Mouse (Mus musculus) G1E-ER4 (cell line): ENCODE results near the gene Podnl1. TPM values are rescaled to one million over a fixed set of nuclear protein-coding genes. Genes with fewer than 3 reads are reported as not detected.

ENCODE experiments used
- GATA1 ChIP-seq: IDR thresholded peaks from one replicate; pipeline ENCODE4 v1.8.0; 2012; ENCODE audit warnings: low read length, inconsistent platforms
- polyA plus RNA-seq: library from polyadenylated mRNA; stranded (reverse); fragments of >175 nt; gene quantifications from 2 replicates; pipeline ENCODE4 v1.2.3, GENCODE M21; 2012

The Podnl1 gene
- polyA plus RNA-seq, 1 experiment = 0.03 TPM

DNA sequence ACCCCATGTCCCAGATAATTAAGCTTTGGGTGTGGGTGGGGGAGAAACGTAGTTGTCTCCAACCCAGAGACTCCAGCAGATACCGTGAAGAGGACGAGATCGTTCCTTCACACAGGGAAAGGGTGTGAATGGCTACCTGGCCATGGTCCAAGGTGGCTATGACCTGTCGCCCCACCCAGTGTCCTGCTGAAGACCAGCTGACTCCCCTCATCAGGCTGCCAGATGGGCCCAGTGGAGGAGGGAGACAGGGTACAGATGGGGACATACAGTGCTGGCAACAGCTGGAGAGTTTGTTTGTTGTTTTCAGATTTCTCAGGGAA is 22.7 kb downstream of the Podnl1 start:
- no peak for TF ChIP-seq GATA1

DNA sequence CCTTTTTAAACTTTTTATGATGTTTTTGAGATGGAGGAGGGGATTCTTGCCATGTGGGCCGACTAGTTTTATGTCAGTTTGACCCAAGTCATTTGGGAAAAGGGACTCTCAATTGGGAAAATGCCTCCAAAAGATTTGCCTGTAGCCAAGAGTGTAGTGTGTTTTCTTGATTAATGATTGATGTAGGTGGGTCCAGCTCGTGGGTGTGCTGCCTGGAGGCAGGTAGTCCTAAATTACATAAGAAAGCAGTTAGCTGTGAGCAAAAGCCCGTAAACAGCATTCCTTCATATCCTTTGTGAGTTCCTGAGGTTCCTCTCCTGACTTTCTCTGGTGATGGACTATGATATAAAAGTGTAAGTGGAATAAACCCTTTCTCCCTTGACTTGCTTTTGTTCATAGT is 23.4 kb downstream of the Podnl1 start:
- no peak for TF ChIP-seq GATA1

DNA sequence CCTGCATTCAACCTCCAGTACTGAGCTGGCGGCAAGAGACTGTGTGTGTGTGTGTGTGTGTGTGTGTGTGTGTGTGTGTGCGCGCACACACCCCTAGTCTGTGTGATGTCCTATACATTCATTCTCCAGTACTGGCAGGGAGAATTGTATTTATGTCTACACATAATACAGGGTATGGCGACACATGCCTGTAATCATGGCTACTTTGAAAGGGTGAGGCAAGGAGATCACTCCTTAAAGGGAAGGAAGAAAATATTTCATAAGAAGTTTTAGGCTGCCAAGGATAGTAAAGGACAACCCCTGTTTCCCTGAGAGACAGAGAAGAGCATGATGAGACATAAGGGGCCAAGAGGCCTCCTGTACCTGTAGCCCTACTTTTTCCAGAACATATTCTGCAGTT is 31.8 kb downstream of the Podnl1 start:
- no peak for TF ChIP-seq GATA1

DNA sequence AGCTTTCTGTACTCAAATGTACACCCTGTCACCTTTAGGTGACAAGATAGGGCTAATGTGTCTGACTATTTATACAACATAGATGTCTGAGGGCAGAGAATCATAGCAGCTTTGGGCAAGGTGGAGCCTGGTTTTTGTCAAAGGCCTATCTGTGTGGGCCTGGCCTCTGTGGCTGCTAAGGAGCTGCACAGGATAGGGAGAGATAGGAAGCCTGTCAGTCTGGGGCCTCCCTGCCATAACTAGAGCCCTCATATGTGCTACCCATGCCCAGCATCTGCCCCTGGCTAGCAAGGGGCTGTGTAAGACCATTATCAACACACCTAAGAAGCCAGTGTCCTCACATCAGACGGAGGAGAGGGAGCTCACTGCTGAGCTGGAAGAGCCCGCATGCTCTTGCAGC is 41.9 kb downstream of the Podnl1 start:
- no peak for TF ChIP-seq GATA1

DNA sequence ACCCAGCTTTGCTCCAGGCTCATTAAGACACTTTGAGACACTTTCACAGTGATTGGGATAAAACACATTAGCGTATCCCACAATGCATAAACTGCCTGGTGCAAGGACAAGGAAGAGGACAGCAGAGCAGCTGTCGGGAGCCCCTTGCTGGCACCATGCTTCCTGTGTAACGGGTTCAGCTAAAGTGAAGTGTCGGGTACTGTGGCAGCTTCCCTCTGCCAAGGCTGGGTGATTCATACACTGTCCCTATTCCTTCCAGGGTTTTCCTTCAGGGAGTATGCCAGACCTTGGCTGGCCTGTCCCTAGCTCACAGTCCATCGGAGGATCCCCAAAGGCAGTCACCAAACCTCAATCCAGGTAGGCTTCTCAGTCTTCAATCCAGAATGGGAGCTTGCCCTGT is 44.3 kb downstream of the Podnl1 start:
- no peak for TF ChIP-seq GATA1

DNA sequence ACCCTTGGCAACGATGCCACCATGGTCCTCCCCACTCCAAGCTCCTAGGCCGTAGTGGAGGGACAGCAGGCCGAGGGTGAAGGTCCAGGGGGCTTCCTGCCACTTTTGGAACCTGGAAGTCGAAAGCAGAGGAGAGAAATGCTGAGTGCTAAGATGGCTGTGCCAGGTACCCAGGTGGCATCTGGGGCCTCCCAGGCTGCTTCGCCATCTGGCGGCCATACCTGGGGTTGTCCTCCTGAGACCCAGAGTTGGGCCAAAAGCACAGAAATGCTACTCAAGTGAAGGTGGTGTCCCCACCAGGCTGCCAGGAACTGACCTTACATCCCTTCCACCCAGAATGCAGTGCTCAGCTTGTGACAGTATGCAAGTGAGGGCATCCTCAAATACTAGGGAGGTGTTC is 48.1 kb downstream of the Podnl1 start:
- no peak for TF ChIP-seq GATA1

DNA sequence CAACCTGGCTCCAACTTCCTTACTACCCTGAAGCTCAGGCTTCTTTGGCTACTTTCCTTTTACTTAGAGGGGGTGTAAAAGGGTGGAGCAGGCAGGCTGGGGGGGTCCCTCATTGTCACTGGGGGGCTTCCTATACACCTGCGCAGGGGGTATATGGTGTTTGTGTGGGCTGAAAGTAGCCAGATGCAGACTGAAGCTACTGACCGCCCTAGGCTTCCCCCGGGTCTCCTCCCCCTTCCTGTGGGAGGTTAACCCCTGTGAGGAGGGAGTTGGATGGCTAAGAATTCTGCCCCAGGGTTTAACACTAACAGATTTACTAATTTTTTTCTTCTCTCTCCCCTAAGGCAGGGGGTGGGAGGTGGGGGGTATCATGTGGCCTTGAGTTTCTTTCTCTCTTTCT is 50.8 kb downstream of the Podnl1 start:
- no peak for TF ChIP-seq GATA1

DNA sequence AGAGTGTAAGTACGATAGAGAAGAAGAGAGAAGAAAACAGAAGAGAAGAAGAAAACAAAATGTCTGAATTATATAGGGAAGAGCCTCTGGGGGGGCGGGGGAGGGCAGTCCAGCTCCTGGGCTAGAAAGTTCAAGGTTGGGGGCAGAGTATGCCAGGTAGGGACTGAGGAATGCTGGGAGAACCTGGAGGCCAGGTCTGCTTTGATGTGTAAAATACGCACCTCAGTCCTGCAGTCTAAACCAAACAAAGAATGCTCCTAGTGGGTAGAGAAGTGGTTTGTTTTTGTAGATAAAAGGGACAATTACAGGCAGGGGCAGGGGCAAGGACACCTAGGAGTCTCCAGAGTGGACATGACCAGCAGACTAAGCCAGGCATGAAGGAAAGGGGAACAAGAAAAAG is 51.6 kb downstream of the Podnl1 start:
- TF ChIP-seq GATA1 = no peak

DNA sequence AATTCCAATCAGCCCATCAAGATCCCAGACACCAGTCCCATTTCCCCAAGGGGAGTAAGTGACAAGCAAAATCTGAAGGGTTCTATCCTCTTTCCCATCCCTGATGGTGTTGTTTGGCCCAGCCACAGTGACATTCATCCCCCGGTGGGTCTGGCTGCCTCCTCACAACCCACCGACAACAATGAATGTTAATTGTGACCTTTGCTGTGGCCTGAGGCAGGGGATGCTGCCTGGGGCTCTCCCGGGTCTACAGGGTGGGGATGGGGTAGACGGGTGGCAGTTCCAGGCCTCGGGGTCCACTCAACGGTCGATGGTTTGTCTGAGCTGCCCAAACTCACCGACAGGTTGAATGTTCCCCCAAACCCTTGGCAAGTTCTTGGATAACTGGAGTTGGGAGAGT is 52.8 kb downstream of the Podnl1 start:
- no peak for TF ChIP-seq GATA1

DNA sequence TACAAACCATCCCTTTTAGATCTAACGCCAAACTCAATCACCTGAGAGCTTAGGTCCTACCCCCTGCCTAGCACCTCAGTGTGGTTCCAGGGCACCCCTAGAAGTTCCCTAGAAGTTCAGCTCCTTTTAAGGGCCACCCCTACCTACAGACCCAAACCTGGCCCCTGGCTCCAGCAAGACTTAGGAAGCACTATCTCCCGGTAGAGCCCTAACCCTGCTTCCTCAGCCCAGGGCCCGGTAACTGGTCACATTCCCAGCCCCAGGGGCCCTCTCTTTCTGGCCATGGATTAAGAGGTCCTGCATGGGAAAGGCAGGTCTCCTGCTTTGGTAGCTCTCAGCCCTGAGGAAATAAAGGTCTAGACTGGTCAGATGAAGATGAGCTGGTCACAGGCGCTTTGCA is 54.2 kb downstream of the Podnl1 start:
- no peak for TF ChIP-seq GATA1

DNA sequence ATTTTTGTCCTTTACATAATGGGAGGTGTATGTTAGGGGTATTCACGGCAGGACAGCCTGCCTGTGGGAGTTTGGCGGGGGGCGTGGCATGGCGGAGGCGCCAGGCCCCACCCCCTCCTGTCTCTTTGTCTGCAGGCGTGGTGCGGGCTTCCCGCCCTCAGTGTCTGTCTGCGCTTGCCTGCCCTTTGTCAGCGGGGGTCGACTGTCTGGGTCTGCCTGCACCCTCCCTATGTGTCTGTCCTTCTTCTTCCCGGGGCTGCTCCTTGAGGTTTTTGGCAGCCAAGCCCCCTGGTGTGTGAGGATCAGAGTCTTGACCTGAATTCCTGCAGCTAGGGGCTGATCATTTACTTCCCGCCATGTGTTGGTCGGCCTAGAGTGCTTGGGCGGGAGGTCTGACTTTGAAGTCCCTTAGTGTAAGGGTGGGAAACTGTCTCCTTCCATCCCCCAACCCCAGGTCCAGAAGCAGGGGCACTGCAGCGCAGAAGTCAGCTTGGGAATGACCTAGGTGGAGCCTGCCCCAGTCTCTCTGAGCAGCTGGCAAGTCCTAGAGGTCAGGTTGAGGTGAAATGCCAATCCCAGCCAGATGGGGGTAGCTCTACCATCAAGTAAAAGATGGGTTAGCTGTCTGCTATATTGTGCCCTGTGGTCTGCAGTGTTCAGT is 54.9 kb downstream of the Podnl1 start:
- TF ChIP-seq GATA1 = no peak

Other genes starting within 250 kb of the Podnl1 start
- 28.6 and 31.7 TPM in 2 replicates for gene Adgrl1, start 225.9 kb upstream of the Podnl1 start, polyA plus RNA-seq
- not detected in 2 replicates for gene Gm10644, start 170.8 kb upstream of the Podnl1 start, polyA plus RNA-seq
- 226 and 290 TPM in 2 replicates for gene Asf1b, start 170.5 kb upstream of the Podnl1 start, polyA plus RNA-seq
- 53.2 and 56.2 TPM in 2 replicates for gene Prkaca, start 153.0 kb upstream of the Podnl1 start, polyA plus RNA-seq
- gene Samd1, start 128.3 kb upstream of the Podnl1 start, polyA plus RNA-seq = 275 and 319 TPM in 2 replicates
- gene 1700067K01Rik, start 124.5 kb upstream of the Podnl1 start, polyA plus RNA-seq = 0.89 and 1.1 TPM in 2 replicates
- not detected in 2 replicates for gene 2210011C24Rik, start 113.8 kb upstream of the Podnl1 start, polyA plus RNA-seq
- 0.29 and 0.55 TPM in 2 replicates for gene Palm3, start 104.5 kb upstream of the Podnl1 start, polyA plus RNA-seq
- gene Il27ra, start 83.4 kb upstream of the Podnl1 start, polyA plus RNA-seq = not detected in 2 replicates
- gene Rln3, start 81.0 kb upstream of the Podnl1 start, polyA plus RNA-seq = not detected in 2 replicates
- gene Gm10643, start 60.9 kb upstream of the Podnl1 start, polyA plus RNA-seq = 0.11 TPM in 2 replicates
- gene Rfx1, start 59.2 kb upstream of the Podnl1 start, polyA plus RNA-seq = 41.0 and 46.3 TPM in 2 replicates
- gene Dcaf15, start 21.2 kb upstream of the Podnl1 start, polyA plus RNA-seq = 60.0 and 74.5 TPM in 2 replicates
- 18.0 and 21.2 TPM in 2 replicates for gene Cc2d1a, start 21.9 kb downstream of the Podnl1 start, polyA plus RNA-seq
- 0.19 and 0.22 TPM in 2 replicates for gene 4930432K21Rik, start 22.0 kb downstream of the Podnl1 start, polyA plus RNA-seq
- gene Nanos3, start 59.2 kb downstream of the Podnl1 start, polyA plus RNA-seq = not detected in 2 replicates
- 8.9 and 14.2 TPM in 2 replicates for gene Zswim4, start 111.1 kb downstream of the Podnl1 start, polyA plus RNA-seq
- 251 and 389 TPM in 2 replicates for gene D8Ertd738e, start 123.7 kb downstream of the Podnl1 start, polyA plus RNA-seq
- 73.1 and 105 TPM in 2 replicates for gene Mri1, start 131.3 kb downstream of the Podnl1 start, polyA plus RNA-seq
- gene Ccdc130, start 144.4 kb downstream of the Podnl1 start, polyA plus RNA-seq = 7.2 and 14.1 TPM in 2 replicates